Mouse (Mus musculus) liver, embryonic 11.5 days (tissue): Measurements from ENCODE around the gene Ehd1. TPM values are rescaled to one million over a fixed set of nuclear protein-coding genes. Genes with fewer than 3 reads are reported as not detected.
A peak's percentile ranks its signal among the peaks of the same experiment; 100 is the strongest.
"Not testable (repeated sequence)": the region's sequence is repeated elsewhere in the genome, so short reads cannot be mapped to it uniquely, and the experiment has no call there.

Experiments
- ATAC-seq: fragments of 200-750 bp; cut with Nextera tagmentation; replicated peaks from 2 replicates; pipeline ENCODE4 v1.8.0; 2017; ENCODE audit warnings: moderate number of reproducible peaks, mild to moderate bottlenecking, moderate TSS enrichment, moderate library complexity; ENCODE audit not compliant: low FRiP score
- DNase-seq: peaks from one replicate; pipeline ENCODE4 v3.0.0-alpha.2; 2017; ENCODE audit warnings: low spot score
- H3K27ac ChIP-seq: fragments of 300-500 bp; sonication (generic); 2 replicates; pipeline ENCODE4 v1.5.1; 2014; ENCODE audit warnings: mild to moderate bottlenecking, low read depth, low read length, control low read depth
- H3K27me3 ChIP-seq: fragments of 300-500 bp; sonication (generic); replicated peaks from 2 replicates; pipeline ENCODE4 v1.6.1; 2014; ENCODE audit warnings: low read length, mixed read lengths; ENCODE audit not compliant: control insufficient read depth, insufficient read depth
- H3K36me3 ChIP-seq: fragments of 300-500 bp; sonication (generic); 2 replicates; pipeline ENCODE4 v1.6.1; 2014; ENCODE audit warnings: mild to moderate bottlenecking, low read length, moderate library complexity, mixed read lengths; ENCODE audit not compliant: control insufficient read depth, insufficient read depth
- H3K4me1 ChIP-seq: fragments of 300-500 bp; sonication (generic); replicated peaks from 2 replicates; pipeline ENCODE4 v1.6.1; 2014; ENCODE audit warnings: low read length, mixed read lengths; ENCODE audit not compliant: control insufficient read depth, insufficient read depth
- H3K4me2 ChIP-seq: fragments of 300-500 bp; sonication (generic); 2 replicates; pipeline ENCODE4 v1.6.1; 2014; ENCODE audit warnings: mild to moderate bottlenecking, control low read depth, moderate library complexity
- H3K4me3 ChIP-seq: fragments of 300-500 bp; sonication (generic); 2 replicates; pipeline ENCODE4 v1.5.1; 2014; ENCODE audit warnings: low read depth, low read length, control low read depth
- H3K9ac ChIP-seq: fragments of 300-500 bp; sonication (generic); 2 replicates; pipeline ENCODE4 v1.6.1; 2014; ENCODE audit warnings: low read depth, low read length, control low read depth
- H3K9me3 ChIP-seq: fragments of 300-500 bp; sonication (generic); 2 replicates; pipeline ENCODE4 v1.6.1; 2016; ENCODE audit warnings: low read length, inconsistent platforms, mixed read lengths; ENCODE audit not compliant: control insufficient read depth
- WGBS: fragments of 180-500 bp; shearing (Covaris S2); extraction: QIAGEN DNeasy Blood & Tissue Kit; methylation state at CpG from one replicate; pipeline ENCODE4 v1.1.7; 2014; 5-methylcytosine and 5-hydroxymethylcytosine counted together
- polyA plus RNA-seq: library from polyadenylated mRNA; unstranded; fragments of >200 nt; fragmentation: Nextera tagmentation; extraction: Ambion mirVana; gene quantifications from 2 replicates; pipeline ENCODE4 v1.2.1, GENCODE M21; 2014

The Ehd1 gene
- polyA plus RNA-seq, 1 experiment from 2014 or later, result 96.5 TPM

DNA sequence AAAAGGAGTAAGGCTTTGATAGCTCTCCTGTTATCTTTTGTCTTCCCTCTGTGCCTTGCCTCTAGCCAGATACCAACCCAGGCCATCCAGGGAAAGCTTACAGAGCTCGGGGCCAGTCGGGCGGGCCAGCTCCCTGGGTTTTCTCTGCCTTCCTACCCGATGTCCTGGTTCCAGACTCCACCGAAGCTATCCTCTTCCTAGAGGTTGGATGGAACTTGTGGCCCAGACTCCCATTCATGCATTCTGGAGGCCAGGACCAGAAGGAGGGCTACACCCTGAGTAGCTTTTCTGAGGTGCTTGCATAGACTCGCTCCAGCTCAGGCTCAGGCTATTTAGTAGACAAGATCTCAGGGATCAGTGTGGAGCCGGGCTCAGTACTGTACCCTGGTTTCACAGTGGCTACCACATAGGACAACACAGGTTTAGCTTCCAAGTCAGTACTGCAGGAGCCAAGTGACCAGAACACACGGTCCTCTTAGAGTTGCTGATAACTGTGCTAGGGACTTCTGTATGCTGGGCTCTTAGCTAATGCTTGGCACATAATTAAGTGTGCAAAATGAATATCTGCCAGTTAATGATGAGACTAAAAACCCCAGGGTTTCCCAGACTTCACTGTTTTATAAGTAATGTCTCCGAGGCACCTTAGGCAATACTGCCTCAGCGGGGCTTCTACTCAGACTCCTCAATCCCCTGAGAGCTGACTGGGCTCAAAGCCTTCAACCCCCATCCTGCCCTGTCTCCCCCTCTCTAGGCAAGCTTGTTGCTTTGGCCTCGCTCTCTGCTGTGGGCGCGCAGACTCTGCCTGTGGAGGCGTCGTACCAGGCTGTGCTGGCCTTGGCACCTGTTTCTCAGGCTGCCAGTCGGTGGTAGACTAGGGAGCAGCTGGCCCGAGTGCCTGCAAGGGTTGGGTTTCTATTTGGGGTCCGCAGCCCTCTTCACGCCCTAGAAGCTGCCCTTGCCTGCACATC is 10.2 kb downstream of the Ehd1 start:
- 75% methylated on average over 19 of the region's 19 CpGs for WGBS
- Histone ChIP-seq H3K27ac (peak overlapping the region; percentile 100), H3K4me3 (peak overlapping the region; percentile 11), H3K9ac (peak overlapping the region; percentile 60), H3K9me3 (no peaks in the 10 kb centered on the region), H3K27me3 (no peaks in the 10 kb centered on the region), H3K36me3 (peaks cover 20% of the 10 kb centered on the region), H3K4me1 (peaks cover 93% of the 10 kb centered on the region), H3K4me2 (peak overlapping the region; percentile 69)
- no peak for DNase-seq
- peak; percentile 35 for ATAC-seq

DNA sequence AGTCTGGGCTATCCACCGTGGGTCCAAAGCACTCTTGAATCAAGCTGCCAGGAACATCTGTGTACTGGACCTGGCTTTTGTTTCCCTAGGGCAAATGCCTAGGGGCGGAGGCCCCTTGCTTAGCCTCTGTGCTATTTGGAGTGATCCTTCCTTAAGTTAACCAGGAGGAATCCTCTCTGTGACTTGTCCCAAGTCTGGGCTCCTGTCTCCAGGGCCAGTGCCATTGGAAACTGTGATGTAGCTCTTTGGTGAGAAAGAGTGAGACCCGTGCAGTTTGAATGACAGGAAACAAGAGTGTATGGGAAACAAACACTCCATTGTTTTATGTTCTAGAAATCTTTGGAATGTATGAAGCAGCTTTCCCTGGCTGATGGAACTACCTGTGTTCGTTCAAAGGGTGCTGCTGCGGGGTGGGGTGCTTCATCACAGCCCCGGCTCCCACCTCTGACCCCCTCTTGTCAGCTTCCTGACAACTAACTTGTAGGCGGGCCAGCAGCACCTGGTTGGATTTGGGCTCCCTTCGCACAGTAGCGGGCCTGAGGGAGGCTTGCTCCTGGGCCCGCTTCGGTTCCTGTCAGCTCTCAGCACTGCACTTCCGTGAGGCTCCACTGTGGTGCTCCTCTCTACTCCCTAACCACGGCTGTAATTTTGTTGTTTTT is 11.8 kb downstream of the Ehd1 start:
- peak overlapping the region; percentile 15; the same call in 1 of the 2 replicates for H3K9ac ChIP-seq

DNA sequence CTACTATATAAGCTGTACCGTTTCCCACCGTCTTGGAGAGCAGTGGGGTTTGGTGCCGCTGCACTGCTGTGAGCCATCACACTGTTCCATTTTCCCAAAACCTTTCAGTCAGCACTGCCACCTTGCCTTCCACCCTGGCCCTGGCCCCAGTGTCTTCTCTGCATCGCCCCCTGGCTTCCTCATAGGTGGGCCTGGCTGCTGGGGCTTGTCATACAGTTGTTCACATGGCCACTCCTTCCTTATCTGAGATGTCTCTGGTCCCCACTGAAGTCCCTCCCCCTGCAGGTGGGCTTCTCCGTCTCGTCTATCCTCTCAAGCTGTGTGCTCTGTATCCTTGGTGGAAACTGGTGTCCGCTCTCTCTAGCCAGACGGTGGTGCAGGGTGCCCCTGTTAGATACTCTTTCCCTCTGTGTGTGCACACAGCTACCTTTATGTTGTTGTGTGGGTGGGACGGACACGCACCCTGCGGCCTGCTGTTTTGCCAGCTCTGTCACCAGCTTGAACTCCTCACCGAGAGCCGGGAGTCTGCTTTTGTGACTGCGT is 13.2 kb downstream of the Ehd1 start:
- Histone ChIP-seq H3K27ac (peak overlapping the region; percentile 47), H3K36me3 (peaks cover 19% of the 10 kb centered on the region), H3K27me3 (no peaks in the 10 kb centered on the region), H3K4me3 (no peak overlapping the region), H3K4me2 (no peak overlapping the region; the same call in 1 of the 2 replicates), H3K4me1 (peaks cover 69% of the 10 kb centered on the region), H3K9me3 (no peaks in the 10 kb centered on the region), H3K9ac (peak overlapping the region; percentile 41)
- 87% methylated on average over 14 of the region's 14 CpGs for WGBS
- ATAC-seq (no peak), DNase-seq (no peak)

More for the DNA sequence above, 11.8 kb downstream of the Ehd1 start:
- Histone ChIP-seq H3K9me3 (no peaks in the 10 kb centered on the region), H3K27ac (peak overlapping the region; percentile 100), H3K27me3 (no peaks in the 10 kb centered on the region), H3K4me1 (peaks cover 82% of the 10 kb centered on the region), H3K4me3 (no peak overlapping the region), H3K4me2 (peak overlapping the region; percentile 14; the same call in 1 of the 2 replicates), H3K36me3 (peaks cover 17% of the 10 kb centered on the region)
- DNase-seq (no peak), ATAC-seq (no peak)
- WGBS, result 71% methylated on average over 13 of the region's 13 CpGs

DNA sequence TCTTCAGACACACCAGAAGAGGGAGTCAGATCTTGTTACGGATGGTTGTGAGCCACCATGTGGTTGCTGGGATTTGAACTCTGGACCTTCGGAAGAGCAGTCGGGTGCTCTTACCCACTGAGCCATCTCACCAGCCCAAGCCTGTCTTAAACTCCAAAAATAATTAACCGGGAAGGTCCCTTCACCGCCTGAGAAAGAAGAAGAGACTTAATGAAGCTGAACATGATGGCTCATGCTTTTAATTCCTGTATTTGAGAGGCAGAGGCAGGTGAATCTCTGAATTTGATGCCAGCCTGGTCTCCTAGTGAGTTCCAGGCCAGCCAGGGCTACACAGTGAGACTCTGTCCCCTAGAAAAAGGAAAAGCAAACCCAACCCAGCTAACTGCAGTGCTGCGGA is 14.2 kb downstream of the Ehd1 start:
- H3K4me2 ChIP-seq, result peak overlapping the region; percentile 45
- H3K4me3 ChIP-seq, DNase-seq, ATAC-seq, H3K27me3 ChIP-seq, H3K9me3 ChIP-seq: not testable (repeated sequence)
- peak overlapping the region; percentile 89 for H3K27ac ChIP-seq
- WGBS, result 76% methylated on average over 5 of the region's 6 CpGs
- peaks cover 28% of the 10 kb centered on the region for H3K36me3 ChIP-seq
- H3K9ac ChIP-seq, result peak overlapping the region; percentile 61
- H3K4me1 ChIP-seq, result peaks cover 59% of the 10 kb centered on the region

DNA sequence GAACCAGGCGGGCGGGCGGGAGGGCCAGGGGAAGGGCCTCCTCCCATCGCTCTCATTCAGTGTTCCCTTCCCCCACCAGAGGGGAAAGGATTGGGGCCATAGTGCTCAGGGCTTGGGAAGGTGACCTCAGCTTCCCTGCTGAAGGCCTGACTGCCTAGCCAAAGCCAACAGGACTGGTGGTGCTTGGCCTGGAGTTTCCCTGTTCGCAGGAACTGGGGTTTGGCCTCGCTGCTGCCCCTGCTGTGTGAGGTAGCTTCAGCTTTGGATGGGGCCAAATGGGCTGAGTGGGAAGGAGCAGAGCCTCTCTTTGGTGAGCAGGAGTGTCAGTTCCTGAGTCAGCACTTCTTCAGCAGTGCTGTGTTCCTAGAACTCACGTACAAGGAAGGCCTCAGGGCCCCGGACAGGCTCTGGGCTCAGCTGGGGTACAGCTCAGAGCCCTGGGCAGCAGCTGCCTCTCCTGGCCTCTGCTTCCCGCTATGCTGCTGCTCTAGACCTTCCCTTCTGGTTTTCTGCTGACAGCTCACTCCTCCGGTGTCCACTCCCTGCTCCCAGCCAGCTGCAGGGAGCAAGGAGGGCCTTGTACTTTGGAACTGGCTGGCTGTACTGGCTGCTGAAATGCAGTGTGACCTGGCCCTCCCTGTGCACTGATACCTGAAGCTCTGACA is 14.7 kb downstream of the Ehd1 start:
- Histone ChIP-seq H3K9ac (peak overlapping the region; percentile 61), H3K4me2 (peak overlapping the region; percentile 45), H3K27ac (peak overlapping the region; percentile 89), H3K27me3 (no peaks in the 10 kb centered on the region), H3K9me3 (no peaks in the 10 kb centered on the region), H3K4me3 (no peak overlapping the region; the same call in 1 of the 2 replicates), H3K36me3 (peaks cover 33% of the 10 kb centered on the region), H3K4me1 (peaks cover 59% of the 10 kb centered on the region)
- DNase-seq (peak; percentile 56), ATAC-seq (peak; percentile 66)
- WGBS, result 51% methylated on average over 10 of the region's 10 CpGs

DNA sequence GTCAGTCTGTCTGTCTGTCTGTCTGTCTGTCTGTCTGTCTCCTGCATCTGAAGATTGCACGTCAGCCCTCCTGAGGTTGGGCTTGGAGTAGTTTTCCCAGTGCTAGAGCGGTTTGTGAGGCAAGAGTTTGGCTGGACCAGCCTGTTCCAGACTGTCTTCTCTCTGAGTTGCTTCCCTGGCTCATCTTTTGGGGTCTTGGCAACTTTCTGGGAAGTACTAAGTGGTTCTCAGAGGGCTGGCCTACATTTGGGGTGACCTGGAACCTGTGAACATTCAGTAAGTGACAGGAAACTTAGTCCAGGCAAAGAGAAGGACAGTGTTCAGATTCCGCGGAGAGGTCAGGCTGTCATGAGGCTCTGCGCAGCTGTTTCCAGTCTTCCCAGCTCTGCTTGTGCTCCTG is 15.7 kb downstream of the Ehd1 start:
- DNase-seq (no peak), ATAC-seq (no peak)
- Histone ChIP-seq H3K36me3 (peaks cover 38% of the 10 kb centered on the region), H3K4me2 (no peak overlapping the region), H3K27me3 (no peaks in the 10 kb centered on the region), H3K9me3 (no peaks in the 10 kb centered on the region), H3K4me1 (peaks cover 57% of the 10 kb centered on the region), H3K4me3 (no peak overlapping the region), H3K9ac (no peak overlapping the region; the same call in 1 of the 2 replicates), H3K27ac (peak overlapping the region; percentile 89)
- WGBS, result 91% methylated on average over 5 of the region's 5 CpGs

DNA sequence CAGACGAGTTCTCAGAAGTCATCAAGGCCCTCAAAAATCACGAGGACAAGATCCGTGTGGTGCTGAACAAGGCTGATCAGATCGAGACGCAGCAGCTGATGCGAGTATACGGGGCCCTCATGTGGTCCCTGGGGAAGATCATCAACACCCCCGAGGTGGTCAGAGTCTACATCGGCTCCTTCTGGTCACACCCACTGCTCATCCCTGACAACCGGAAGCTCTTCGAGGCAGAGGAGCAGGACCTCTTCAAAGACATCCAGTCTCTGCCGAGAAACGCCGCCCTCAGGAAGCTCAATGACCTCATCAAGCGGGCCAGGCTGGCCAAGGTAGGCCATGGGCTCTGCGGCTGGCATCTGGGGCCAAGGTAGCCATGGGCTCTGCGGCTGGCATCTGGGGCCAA is 17.8 kb downstream of the Ehd1 start:
- Histone ChIP-seq H3K27ac (no peak overlapping the region), H3K4me2 (no peak overlapping the region), H3K9ac (no peak overlapping the region), H3K36me3 (peaks cover 53% of the 10 kb centered on the region), H3K4me1 (peaks cover 56% of the 10 kb centered on the region), H3K9me3 (no peaks in the 10 kb centered on the region), H3K4me3 (no peak overlapping the region), H3K27me3 (no peaks in the 10 kb centered on the region)
- WGBS, result 90% methylated on average over 17 of the region's 17 CpGs
- ATAC-seq (no peak), DNase-seq (no peak)

DNA sequence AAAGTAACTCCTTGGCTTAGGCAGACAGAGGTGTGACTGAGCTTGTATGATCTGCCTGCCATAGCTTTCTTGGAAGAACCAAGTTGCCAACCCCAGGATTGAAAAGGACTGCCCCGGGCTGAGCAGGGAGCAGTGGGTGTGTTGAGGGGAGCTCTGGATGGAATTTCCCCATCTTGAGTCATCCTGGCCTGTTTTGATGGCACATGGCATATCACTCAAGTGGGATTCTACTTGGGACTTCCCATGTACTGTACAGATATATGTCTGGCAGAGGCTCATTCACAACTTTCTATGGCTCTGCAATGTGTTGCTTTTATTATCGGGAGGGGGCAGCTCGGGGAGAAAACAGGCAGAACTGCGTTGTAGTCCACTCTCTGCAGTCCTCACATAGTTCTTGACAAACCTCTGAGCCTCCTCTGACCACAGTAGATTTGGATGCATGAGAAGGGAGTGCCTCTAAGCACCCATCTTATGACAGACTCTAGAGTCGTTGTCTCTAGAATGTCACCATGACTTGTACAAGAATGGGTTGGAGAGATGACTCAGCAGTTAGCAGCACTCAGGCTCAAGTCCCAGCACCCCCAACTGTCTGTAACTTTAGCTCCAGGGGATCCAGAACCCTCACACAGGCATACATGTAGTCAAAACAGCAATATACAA is 20.2 kb downstream of the Ehd1 start:
- Histone ChIP-seq H3K36me3 (peaks cover 52% of the 10 kb centered on the region), H3K9ac (peak overlapping the region; percentile 34; the same call in 1 of the 2 replicates), H3K4me1 (peaks cover 57% of the 10 kb centered on the region), H3K27ac (peak overlapping the region; percentile 83), H3K27me3 (no peaks in the 10 kb centered on the region), H3K4me2 (peak overlapping the region; percentile 15), H3K9me3 (no peaks in the 10 kb centered on the region), H3K4me3 (no peak overlapping the region)
- whole genome bisulfite sequencing, result 73% methylated on average over 5 of the region's 5 CpGs
- DNase-seq (no peak), ATAC-seq (peak; percentile 26)
